Mouse (Mus musculus) right cerebral cortex, postnatal 14 days (tissue): ENCODE data around the gene Kif26a.

Experiments used
- DNase-seq: peaks from one replicate; pipeline ENCODE4 v3.0.0; 2022

The Kif26a gene

GRCm38 (mm10) chr12:112170671-112171574 lies 24.9 kb downstream of the Kif26a start:
- no peak for DNase-seq

DNA sequence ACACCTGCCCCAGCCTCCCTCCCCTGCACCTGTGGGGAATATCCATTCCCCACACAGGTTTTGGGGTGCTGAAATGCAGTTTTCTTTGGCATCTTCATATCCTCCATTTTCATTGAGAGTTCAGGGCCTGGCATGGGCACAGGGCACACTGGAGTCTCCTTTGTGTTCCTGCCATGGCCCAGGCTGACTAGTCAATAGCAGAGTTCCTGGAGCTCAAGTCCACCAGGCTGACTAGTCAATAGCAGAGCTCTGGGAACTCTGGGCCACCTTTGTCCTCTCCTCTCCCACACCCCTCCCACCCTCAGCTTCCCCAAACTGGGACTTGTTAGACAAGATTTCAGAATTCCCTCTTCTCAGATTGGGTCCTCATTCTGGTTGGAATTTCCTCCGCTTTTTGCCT lies 25.6 kb downstream of the Kif26a start:
- no peak for DNase-seq

- no peak for DNase-seq
Measured at GRCm38 (mm10) chr12:112172214-112172613, 26.2 kb downstream of the Kif26a start.

- no peak for DNase-seq
Measured at GRCm38 (mm10) chr12:112177679-112178078, 31.7 kb downstream of the Kif26a start.

- DNase-seq, result no peak
Measured at GRCm38 (mm10) chr12:112179687-112180086, 33.7 kb downstream of the Kif26a start.

- no peak for DNase-seq
Measured at GRCm38 (mm10) chr12:112181921-112182608, 36.1 kb downstream of the Kif26a start.

GRCm38 (mm10) chr12:112182609-112182955 lies 36.6 kb downstream of the Kif26a start:
- no peak for DNase-seq

GRCm38 (mm10) chr12:112183675-112184074 lies 37.7 kb downstream of the Kif26a start:
- DNase-seq, result no peak

GRCm38 (mm10) chr12:112184390-112184789 lies 38.4 kb downstream of the Kif26a start:
- no peak for DNase-seq

DNA sequence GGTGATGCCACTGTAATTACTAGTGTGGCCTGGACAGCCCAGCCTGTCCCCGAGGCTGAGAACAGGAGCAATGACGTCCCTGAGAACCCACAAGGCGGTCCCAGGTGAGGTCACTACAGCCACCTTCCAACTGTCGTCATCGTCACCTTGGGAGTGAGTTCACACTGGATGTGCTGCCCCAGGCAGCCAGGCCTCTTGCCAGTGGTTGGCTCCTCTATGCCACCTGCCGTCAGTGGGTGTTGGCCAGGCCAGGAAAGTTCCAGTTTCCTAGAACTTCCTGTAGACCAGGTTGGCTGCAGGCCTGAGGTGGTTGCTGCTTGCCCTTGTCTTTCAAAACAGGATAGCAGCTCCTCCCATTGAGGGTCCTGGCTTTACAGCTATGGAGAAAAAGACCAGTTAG lies 40.9 kb downstream of the Kif26a start:
- no peak for DNase-seq

DNA sequence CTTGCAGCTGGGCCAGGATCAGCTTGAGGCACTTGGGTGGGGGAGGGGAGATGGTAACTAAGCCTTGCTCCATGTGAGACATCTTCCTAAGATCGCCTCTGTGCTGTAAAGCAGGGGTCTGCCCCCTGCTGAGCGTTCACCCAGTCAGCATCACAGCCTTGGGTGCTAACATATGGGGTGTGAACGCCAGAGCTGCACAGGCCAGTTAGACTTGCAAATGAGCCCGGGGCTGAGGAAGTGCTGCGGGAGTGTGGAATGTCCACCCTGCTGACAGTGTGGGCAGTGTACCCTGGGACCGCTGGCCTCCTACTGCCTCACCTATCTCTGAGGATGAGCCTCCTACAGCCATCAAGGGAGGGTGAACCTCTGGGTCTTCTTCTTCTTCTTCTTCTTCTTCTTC lies 45.7 kb downstream of the Kif26a start:
- DNase-seq, result no peak

DNA sequence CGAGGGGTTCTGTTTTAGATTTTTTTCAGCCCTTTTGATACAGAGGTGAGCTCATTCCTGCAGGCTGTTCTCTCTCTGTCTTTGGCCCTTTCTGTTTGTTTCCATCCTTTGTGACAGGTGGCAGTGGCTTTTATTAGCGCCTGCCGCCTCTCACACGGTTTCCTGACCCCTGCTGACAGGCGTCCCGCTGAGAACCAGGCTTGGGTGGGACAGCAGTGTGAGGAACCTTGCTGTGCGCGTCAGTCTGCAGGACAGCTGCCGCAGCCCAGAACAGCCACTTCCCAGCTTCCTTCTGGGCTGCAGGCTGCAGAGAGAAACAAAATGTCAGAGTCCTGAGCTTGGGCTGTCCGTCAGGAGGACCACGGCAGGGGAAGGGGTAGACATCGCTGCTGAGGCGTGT lies 49.0 kb downstream of the Kif26a start:
- no peak for DNase-seq

DNA sequence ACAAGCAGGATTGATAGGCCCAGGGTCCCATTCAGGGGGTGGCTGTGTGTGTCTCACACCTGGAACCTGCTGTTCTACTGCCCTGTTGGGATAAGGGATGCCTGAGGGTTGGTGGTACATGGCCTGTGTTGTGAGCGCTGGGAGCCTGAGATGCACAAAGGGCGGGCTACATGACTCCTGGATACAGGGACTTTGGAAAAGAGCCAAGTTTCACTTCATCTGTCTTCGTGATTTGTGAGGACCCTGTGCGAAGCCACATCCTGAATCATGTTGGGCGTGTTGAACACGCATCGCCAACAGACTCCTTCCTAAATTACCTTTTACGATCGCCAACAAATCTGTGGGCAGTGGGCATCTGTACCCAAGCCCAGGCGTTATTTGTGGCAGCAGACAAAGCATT lies 50.6 kb downstream of the Kif26a start:
- DNase-seq, result no peak

- DNase-seq, result no peak
Measured at GRCm38 (mm10) chr12:112199363-112199762, 53.4 kb downstream of the Kif26a start.

- no peak for DNase-seq
Measured at GRCm38 (mm10) chr12:112200045-112200444, 54.0 kb downstream of the Kif26a start.

GRCm38 (mm10) chr12:112207163-112207562 lies 61.2 kb downstream of the Kif26a start:
- no peak for DNase-seq

DNA sequence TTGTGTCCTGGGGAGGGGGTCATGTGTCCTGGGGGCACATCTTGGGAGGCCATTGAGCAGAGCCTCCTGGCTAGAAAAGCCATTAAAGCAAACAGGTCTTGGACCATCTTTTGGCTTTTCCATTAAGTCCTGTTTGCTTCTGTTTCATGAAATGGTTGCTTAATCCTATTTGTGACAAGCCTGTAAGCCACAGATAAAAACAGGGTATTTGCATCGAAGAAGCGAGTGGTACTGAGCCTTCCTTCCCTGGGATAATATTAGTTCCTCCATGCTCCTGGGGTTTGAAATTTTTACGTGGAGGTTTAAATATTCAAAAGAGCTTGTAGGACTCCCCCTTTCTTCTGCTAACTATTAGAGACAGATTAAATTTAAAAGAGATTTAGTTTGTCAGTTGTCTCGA lies 61.7 kb downstream of the Kif26a start:
- DNase-seq, result no peak

GRCm38 (mm10) chr12:112210622-112211021 lies 64.6 kb downstream of the Kif26a start:
- peak; percentile 21 for DNase-seq

GRCm38 (mm10) chr12:112214441-112214857 lies 68.4 kb downstream of the Kif26a start:
- no peak for DNase-seq

DNA sequence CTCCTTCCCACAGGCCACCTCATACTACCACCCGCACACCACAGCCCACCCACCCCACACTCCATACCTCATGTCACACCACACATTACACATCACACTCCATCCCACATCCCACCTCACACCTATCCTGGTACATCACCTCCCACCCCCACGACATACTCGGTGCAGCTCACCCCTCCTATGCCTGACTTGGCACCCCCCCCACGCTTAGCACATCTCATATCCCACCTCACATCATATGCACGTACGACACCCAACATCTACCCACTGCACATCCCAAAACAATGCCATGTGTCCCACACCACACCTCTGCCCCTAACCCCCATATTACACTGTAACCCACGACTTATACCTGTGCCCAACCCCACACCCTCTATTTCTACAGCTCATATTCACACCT lies 69.5 kb downstream of the Kif26a start:
- DNase-seq, result no peak

DNA sequence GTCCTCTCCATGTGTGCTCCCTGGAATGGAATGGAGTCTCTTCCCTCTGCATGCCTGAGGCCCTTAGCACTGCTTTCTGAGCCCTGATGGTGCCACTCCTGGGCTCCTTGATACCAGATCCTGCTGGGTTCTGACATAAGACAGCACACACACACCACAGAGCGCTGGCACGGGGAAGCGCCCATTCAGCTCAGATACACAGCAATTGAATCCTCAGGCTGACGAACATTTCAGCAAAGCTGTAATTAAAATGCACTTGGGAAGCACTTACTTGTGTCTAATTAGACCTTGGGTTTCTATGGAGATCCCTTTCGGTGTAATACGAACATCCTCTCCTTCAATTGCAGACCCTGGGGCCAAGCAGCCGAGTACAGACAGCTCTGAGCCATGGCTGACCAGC lies 71.0 kb downstream of the Kif26a start:
- no peak for DNase-seq

- DNase-seq, result no peak
Measured at GRCm38 (mm10) chr12:112217681-112218080, 71.7 kb downstream of the Kif26a start.

DNA sequence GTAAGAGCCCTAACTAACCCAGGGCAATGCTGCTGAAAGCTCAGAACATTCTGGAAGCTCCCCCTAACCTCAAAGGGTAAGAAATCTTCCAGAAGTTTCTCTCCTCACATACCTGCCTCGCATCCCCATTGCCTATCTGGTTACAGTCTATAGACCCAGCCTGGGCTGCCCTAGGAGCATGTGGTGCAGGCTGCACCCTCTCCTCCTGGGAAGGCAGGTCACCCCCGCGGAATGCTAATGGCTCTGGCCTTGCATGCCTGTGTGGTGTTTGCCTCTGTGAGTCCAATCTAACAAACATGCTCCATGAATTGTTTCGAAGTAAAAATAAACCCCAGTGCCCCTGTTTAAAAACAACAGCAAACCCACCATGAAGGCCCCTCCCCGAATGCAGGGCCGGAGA lies 75.3 kb downstream of the Kif26a start:
- DNase-seq, result no peak

GRCm38 (mm10) chr12:112221754-112222439 lies 75.9 kb downstream of the Kif26a start:
- DNase-seq, result peak; percentile 32
